In genomic region chr6:53593603-53594002, GRCm38 (mm10) we compare ENCODE assay signal across 12 mouse cellular contexts.
DNase-seq lines count a peak whose midpoint lies in the region; ATAC-seq and TF ChIP-seq lines count a peak whose summit lies in the region.
"Had no signal": no experiment of that assay in that cellular context is flagged by ENCODE, and none has a peak within 500 bp of the region (broad histone marks: within the 10 kb centered on the region; RNA-seq: fewer than 3 reads in every experiment).

No protein-coding gene starts in this region.

- H3K4me2 ChIP-seq in kidney, embryonic 14.5 days (replicated peaks; ENCODE audit: low read depth, low read length) = peak overlapping the region; percentile 10; the same call in 1 of the 2 replicates
- no peak overlapping the region for H3K4me2 ChIP-seq in forebrain, postnatal 0 days (ENCODE audit: low read depth)
- H3K4me2 ChIP-seq: stomach, embryonic 15.5 days had no signal

- TF ChIP-seq POLR2A in kidney, adult 2 months (IDR thresholded peaks at IDR 0.05; ENCODE audit: low read depth, low read length) = no peak

- no peak overlapping the region for H3K27ac ChIP-seq in kidney, embryonic 14.5 days (ENCODE audit: low read depth, low read length)
- no peak overlapping the region for H3K27ac ChIP-seq in kidney, adult 2 months (ENCODE audit: insufficient read depth, low read depth, low read length)
- no peak overlapping the region for H3K27ac ChIP-seq in forebrain, postnatal 0 days (ENCODE audit: low read depth, low read length)
- H3K27ac ChIP-seq: kidney, postnatal 0 days; stomach, embryonic 15.5 days had no signal

- no peak for TF ChIP-seq CTCF in kidney, adult 2 months (conservative IDR thresholded peaks at IDR 0.05; ENCODE audit: insufficient read depth, insufficient read length, low read depth, low read length)
- no peak for TF ChIP-seq CTCF in forebrain, postnatal 0 days (IDR thresholded peaks at IDR 0.05; ENCODE audit: low read depth)

- H3K9ac ChIP-seq in kidney, embryonic 14.5 days (ENCODE audit: low read depth, low read length) = 0 out of 2 replicates have a peak overlapping the region, but pooled peaks have one; percentile 18
- no peak overlapping the region for H3K9ac ChIP-seq in forebrain, postnatal 0 days
- H3K9ac ChIP-seq: stomach, embryonic 15.5 days had no signal

- DNase-seq in kidney, adult 2 months = no peak
- peak; percentile 48 for DNase-seq in forebrain, postnatal 0 days
- DNase-seq in mesoderm, embryonic 11.5 days (ENCODE audit: low read depth, low spot score) = peak; percentile 66
- DNase-seq in retina, embryonic 14.5 days (ENCODE audit: low spot score) = peak; percentile 49
- DNase-seq in liver = no peak
- DNase-seq: B cell, adult 2 months; cerebellum, postnatal 25 days had no signal

- no peaks in the 10 kb centered on the region for H3K9me3 ChIP-seq in kidney, embryonic 14.5 days (ENCODE audit: control insufficient read depth, low read length)
- H3K9me3 ChIP-seq in forebrain, postnatal 0 days (ENCODE audit: low read length) = no peaks in the 10 kb centered on the region
- H3K9me3 ChIP-seq: stomach, embryonic 15.5 days had no signal

- ATAC-seq in kidney, embryonic 14.5 days (ENCODE audit: low FRiP score, low TSS enrichment) = peak; percentile 77
- peak; percentile 63 for ATAC-seq in forebrain, postnatal 0 days
- ATAC-seq in activated CD4-positive, CD25-positive, alpha-beta regulatory T cell, adult 4 months = no peak
- no peak for ATAC-seq in frontal cortex, adult (ENCODE audit: low TSS enrichment)

- H3K4me3 ChIP-seq in kidney, embryonic 14.5 days (ENCODE audit: low read length) = no peak overlapping the region
- no peak overlapping the region for H3K4me3 ChIP-seq in kidney, adult 2 months (ENCODE audit: insufficient read depth, low read depth, low read length)
- no peak overlapping the region for H3K4me3 ChIP-seq in forebrain, postnatal 0 days (ENCODE audit: low read depth, low read length)
- H3K4me3 ChIP-seq: stomach, embryonic 15.5 days had no signal

- no peaks in the 10 kb centered on the region for H3K36me3 ChIP-seq in kidney, embryonic 14.5 days (ENCODE audit: control insufficient read depth, insufficient read depth, low read length)
- no peaks in the 10 kb centered on the region for H3K36me3 ChIP-seq in kidney, adult 2 months (ENCODE audit: control insufficient read depth, insufficient read depth, low read length)
- no peaks in the 10 kb centered on the region for H3K36me3 ChIP-seq in forebrain, postnatal 0 days (ENCODE audit: insufficient read depth)
- H3K36me3 ChIP-seq: stomach, embryonic 15.5 days had no signal

- H3K27me3 ChIP-seq in kidney, embryonic 14.5 days (ENCODE audit: control insufficient read depth, insufficient read depth, low read length) = no peaks in the 10 kb centered on the region
- H3K27me3 ChIP-seq in kidney, adult 2 months (replicated peaks; ENCODE audit: control insufficient read depth, insufficient read depth, low read length) = no peaks in the 10 kb centered on the region
- no peaks in the 10 kb centered on the region for H3K27me3 ChIP-seq in forebrain, postnatal 0 days (ENCODE audit: insufficient read depth, low read length)
- H3K27me3 ChIP-seq: stomach, embryonic 15.5 days had no signal

- peaks cover 10% of the 10 kb centered on the region for H3K4me1 ChIP-seq in kidney, embryonic 14.5 days (ENCODE audit: control insufficient read depth, insufficient read depth, low read length)
- no peaks in the 10 kb centered on the region for H3K4me1 ChIP-seq in kidney, adult 2 months (ENCODE audit: control insufficient read depth, insufficient read depth, low read length)
- no peaks in the 10 kb centered on the region for H3K4me1 ChIP-seq in forebrain, postnatal 0 days (ENCODE audit: insufficient read depth)
- H3K4me1 ChIP-seq: stomach, embryonic 15.5 days had no signal

- 13% methylated on average over 4 of the region's 4 CpGs for WGBS in kidney, embryonic 14.5 days
- 61% methylated on average over 4 of the region's 4 CpGs for WGBS in kidney, adult 2 months
- 16% methylated on average over 4 of the region's 4 CpGs for whole genome bisulfite sequencing in forebrain, postnatal 0 days

Comparison
In these comparisons a context has a peak if more than half of its experiments do, and no peak if none do; other contexts are left out.
1. ATAC-seq: peak in kidney, embryonic 14.5 days (single experiment) and forebrain, postnatal 0 days (single experiment); none in activated CD4-positive, CD25-positive, alpha-beta regulatory T cell, adult 4 months (single experiment) and frontal cortex, adult (single experiment).
2. DNase-seq: peak in forebrain, postnatal 0 days (single experiment), mesoderm, embryonic 11.5 days (single experiment) and retina, embryonic 14.5 days (single experiment); none in kidney, adult 2 months (single experiment) and liver (single experiment).